Comparison of ENCODE assay signal across 15 mouse cellular contexts in the genomic region with DNA sequence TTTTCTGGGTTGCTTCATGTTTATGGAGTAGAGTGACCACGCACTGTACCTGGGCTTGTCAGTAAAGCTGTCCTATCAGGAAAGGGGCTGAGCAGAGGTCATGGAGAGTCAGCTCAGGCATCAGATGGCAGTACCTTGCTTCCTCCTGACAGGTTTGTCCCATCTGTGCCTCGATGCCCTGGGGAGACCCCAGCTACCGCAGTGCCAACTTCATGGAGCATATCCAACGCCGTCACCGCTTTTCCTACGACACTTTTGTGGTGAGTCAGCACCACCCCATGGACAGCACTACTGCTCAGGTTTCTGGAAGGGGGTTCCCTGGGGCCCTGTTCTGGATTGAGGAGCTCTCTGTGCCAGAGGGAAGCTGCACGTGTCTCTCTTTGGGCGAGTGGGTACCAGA.
"Had no signal": no experiment of that assay in that cellular context is flagged by ENCODE, and none has a peak within 500 bp of the region (broad histone marks: within the 10 kb centered on the region; RNA-seq: fewer than 3 reads in every experiment).

No protein-coding gene starts in this region.

- H3K4me1 ChIP-seq: midbrain, embryonic 10.5 days; midbrain, embryonic 12.5 days; stomach, embryonic 15.5 days had no signal

- H3K9me3 ChIP-seq: midbrain, embryonic 10.5 days; midbrain, embryonic 12.5 days; neural tube, embryonic 13.5 days; neural tube, embryonic 15.5 days; stomach, embryonic 15.5 days had no signal

- DNase-seq: lung, postnatal 10 days; lung, postnatal 4 days; retina, postnatal 1 day; right cerebral cortex, adult 18-20 months; right cerebral cortex, postnatal 25 days; right cerebral cortex, postnatal 4 days; thymus, postnatal 25 days had no signal

- H3K27me3 ChIP-seq: midbrain, embryonic 12.5 days; neural tube, embryonic 13.5 days; neural tube, embryonic 15.5 days; stomach, embryonic 15.5 days had no signal

- H3K27ac ChIP-seq: midbrain, embryonic 10.5 days; midbrain, embryonic 12.5 days; neural tube, embryonic 13.5 days; neural tube, embryonic 15.5 days; stomach, embryonic 15.5 days; stomach, postnatal 0 days had no signal

- ATAC-seq: midbrain, embryonic 16.5 days had no signal

- H3K4me3 ChIP-seq: midbrain, embryonic 10.5 days; midbrain, embryonic 12.5 days; myocyte; neural tube, embryonic 13.5 days; neural tube, embryonic 15.5 days; stomach, embryonic 15.5 days had no signal
